Mouse (Mus musculus): ENCODE results near the gene Gata1. TPM values are rescaled to one million over a fixed set of nuclear protein-coding genes. Genes with fewer than 3 reads are reported as not detected.
"Not testable (repeated sequence)": the region's sequence is repeated elsewhere in the genome, so short reads cannot be mapped to it uniquely, and the experiment has no call there.

The Gata1 gene
- polyA plus RNA-seq (2014; fragmentation: Nextera tagmentation; extraction: Ambion mirVana): 0.86 and 1.4 TPM in 2 replicates

DNA sequence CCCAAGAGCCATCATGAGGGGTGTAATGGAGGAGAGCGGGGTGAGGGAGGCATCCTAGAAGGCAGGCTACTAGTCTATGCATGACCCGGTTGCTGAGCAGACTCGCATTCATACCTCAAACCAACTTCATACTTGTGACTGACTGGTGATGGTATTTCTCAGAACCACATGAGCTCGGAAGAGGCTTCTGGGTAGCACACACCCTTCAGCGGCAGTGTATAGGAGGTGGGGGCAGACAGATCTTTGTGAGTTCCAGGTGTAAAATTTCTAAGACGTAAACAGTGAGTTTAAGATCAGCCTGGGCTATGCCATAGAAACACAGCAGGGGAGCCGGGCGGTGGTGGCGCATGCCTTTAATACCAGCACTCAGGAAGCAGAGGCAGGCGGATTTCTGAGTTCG lies at the start of gene Gata1:
Gene Gata1, minus strand, starts transcription at position 180 of the 400 bp plus-strand sequence.
- ATAC-seq (ENCODE audit: low read depth) (no peak), DNase-seq (ENCODE audit: low spot score) (no peak)
- Histone ChIP-seq H3K4me3 (ENCODE audit: low read depth, low read length) (no peak within 1 kb of the TSS), H3K27me3 (replicated peaks; ENCODE audit: control insufficient read depth, insufficient read depth, low read length) (no peaks in the 10 kb centered on the region), H3K9ac (ENCODE audit: low read depth, low read length) (no peak within 1 kb of the TSS), H3K36me3 (ENCODE audit: control insufficient read depth, insufficient read depth, low read length) (no peaks in the 10 kb centered on the region), H3K27ac (replicated peaks; ENCODE audit: low read depth, low read length) (no peak within 1 kb of the TSS), H3K4me1 (ENCODE audit: control insufficient read depth, insufficient read depth, low read length) (no peaks in the 10 kb centered on the region), H3K9me3 (ENCODE audit: control insufficient read depth, low read length) (no peaks in the 10 kb centered on the region), H3K4me2 (ENCODE audit: low read depth, low read length) (no peak within 1 kb of the TSS)
- 87% methylated on average over 11 of the region's 11 CpGs for WGBS

DNA sequence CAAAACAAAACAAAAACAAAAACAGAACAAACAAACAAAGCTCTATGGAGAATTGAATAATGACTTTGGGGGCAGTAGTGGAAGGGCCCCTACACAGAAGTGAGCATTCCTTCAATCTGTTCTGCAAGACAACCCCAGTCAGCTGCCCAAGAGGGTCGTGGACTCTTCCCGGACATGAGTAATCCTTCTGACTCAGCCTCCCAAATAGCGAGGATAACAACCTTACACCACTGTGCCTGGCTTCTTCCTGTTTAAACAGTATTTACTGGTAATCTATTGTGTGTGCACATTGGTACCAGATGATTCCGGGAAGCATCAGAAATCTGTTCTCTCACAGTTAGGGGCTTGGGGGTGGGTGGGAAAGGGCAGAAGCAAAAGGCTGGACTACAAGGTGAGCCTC lies 48.9 kb upstream of the Gata1 start:
- Histone ChIP-seq H3K27ac (replicated peaks; ENCODE audit: low read depth, low read length) (no peak overlapping the region), H3K36me3 (ENCODE audit: control insufficient read depth, insufficient read depth, low read length) (no peaks in the 10 kb centered on the region), H3K4me1 (ENCODE audit: control insufficient read depth, insufficient read depth, low read length) (no peaks in the 10 kb centered on the region), H3K9ac (ENCODE audit: low read depth, low read length) (no peak overlapping the region), H3K4me2 (ENCODE audit: low read depth, low read length) (no peak overlapping the region), H3K4me3 (ENCODE audit: low read depth, low read length) (no peak overlapping the region), H3K9me3 (ENCODE audit: control insufficient read depth, low read length) (no peaks in the 10 kb centered on the region), H3K27me3 (replicated peaks; ENCODE audit: control insufficient read depth, insufficient read depth, low read length) (no peaks in the 10 kb centered on the region)
- 67% methylated on average over 4 of the region's 4 CpGs for WGBS
- DNase-seq (ENCODE audit: low spot score) (no peak), ATAC-seq (ENCODE audit: low read depth) (no peak)

DNA sequence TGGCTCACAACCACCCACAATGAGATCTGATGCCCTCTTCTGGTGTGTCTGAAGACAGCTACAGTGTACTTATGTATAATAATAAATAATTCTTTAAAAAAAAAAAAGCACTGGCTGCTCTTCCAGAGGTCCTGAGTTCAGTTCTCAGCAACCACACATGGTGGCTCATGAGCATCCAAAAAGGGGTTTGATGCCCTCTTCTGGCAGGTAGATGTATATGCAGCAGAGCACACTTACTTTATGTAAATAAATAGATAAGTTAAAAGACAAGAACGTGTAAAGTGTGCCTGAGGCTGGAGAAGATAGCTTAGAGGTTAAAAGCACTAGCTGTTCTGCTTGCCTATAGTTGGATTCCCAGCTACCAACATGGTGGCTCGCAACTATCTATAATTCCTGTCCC lies 46.9 kb upstream of the Gata1 start:
- Histone ChIP-seq H3K27me3 (replicated peaks; ENCODE audit: control insufficient read depth, insufficient read depth, low read length) (no peaks in the 10 kb centered on the region), H3K36me3 (ENCODE audit: control insufficient read depth, insufficient read depth, low read length) (no peaks in the 10 kb centered on the region), H3K4me3 (ENCODE audit: low read depth, low read length) (no peak overlapping the region), H3K27ac (replicated peaks; ENCODE audit: low read depth, low read length) (no peak overlapping the region), H3K4me1 (ENCODE audit: control insufficient read depth, insufficient read depth, low read length) (no peaks in the 10 kb centered on the region), H3K4me2 (ENCODE audit: low read depth, low read length) (no peak overlapping the region), H3K9ac (ENCODE audit: low read depth, low read length) (no peak overlapping the region), H3K9me3 (ENCODE audit: control insufficient read depth, low read length) (no peaks in the 10 kb centered on the region)
- ATAC-seq (ENCODE audit: low read depth) (no peak), DNase-seq (ENCODE audit: low spot score) (no peak)
- WGBS: 73% methylated on average over 2 of the region's 2 CpGs

DNA sequence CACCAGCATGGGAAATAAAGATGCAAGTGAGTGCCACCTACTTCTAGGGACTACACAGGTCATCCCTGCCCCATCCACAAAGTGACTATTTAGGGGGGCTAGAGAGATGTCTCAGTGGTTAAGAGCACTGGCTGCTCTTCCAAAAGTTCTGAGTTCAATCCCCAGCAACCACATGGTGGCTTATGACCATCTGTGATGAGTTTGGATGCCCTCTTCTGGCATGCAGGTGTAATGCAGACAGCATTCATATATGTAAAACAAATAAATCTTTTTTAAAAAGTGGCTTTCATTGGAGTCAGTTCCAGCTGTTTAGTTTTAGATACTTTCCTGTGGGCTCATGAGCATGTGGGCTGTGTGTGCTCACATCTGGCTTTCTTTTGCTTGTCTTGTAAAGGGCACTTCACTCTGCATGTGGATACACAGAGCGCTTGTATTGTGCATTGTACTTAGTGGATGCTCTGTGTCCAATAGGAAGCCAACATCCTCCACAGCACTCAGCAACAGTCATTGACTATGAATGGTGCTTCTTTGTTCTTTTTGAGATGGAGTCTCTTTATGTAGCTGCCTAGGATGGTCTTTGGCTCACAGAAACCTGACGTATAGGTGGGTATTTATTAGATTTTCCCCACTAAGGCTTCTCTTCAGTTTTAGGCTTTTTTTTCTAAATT lies 42.4 kb upstream of the Gata1 start:
- ATAC-seq (ENCODE audit: low read depth): no peak
- no peaks in the 10 kb centered on the region for H3K9me3 ChIP-seq (ENCODE audit: control insufficient read depth, low read length)
- H3K9ac ChIP-seq (ENCODE audit: low read depth, low read length): no peak overlapping the region
- H3K27ac ChIP-seq (replicated peaks; ENCODE audit: low read depth, low read length): no peak overlapping the region
- H3K36me3 ChIP-seq (ENCODE audit: control insufficient read depth, insufficient read depth, low read length): no peaks in the 10 kb centered on the region
- H3K4me3 ChIP-seq (ENCODE audit: low read depth, low read length): no peak overlapping the region
- no peak for DNase-seq (ENCODE audit: low spot score)
- WGBS: 79% methylated on average over 2 of the region's 2 CpGs
- no peak overlapping the region for H3K4me2 ChIP-seq (ENCODE audit: low read depth, low read length)
- no peaks in the 10 kb centered on the region for H3K4me1 ChIP-seq (ENCODE audit: control insufficient read depth, insufficient read depth, low read length)
- H3K27me3 ChIP-seq (replicated peaks; ENCODE audit: control insufficient read depth, insufficient read depth, low read length): no peaks in the 10 kb centered on the region

DNA sequence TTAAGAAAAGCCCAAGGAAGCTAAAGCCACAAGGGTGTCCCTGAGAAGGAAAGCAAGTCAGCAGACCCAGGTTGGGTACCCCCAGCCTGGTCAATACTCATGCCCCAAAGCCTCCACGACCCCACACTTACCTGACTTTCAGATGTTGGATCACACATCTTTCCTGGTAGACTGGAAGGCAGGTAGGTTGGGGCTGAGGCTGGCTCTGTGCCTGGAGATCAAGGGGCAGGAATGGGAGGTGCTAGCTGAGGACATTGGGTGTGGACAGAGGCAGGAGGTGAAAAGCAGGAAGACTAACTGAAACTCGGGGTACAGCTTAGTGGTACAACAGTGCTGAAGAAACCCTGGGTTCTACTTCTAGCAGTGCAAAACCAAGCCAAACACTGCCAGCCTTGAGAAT lies 40.4 kb upstream of the Gata1 start, which contains the start of gene Glod5:
Gene Glod5, minus strand, starts transcription at position 207 of the 400 bp plus-strand sequence.
- H3K4me2 ChIP-seq (ENCODE audit: low read depth, low read length): no peak within 1 kb of the TSS
- 71% methylated on average over 2 of the region's 2 CpGs for WGBS

DNA sequence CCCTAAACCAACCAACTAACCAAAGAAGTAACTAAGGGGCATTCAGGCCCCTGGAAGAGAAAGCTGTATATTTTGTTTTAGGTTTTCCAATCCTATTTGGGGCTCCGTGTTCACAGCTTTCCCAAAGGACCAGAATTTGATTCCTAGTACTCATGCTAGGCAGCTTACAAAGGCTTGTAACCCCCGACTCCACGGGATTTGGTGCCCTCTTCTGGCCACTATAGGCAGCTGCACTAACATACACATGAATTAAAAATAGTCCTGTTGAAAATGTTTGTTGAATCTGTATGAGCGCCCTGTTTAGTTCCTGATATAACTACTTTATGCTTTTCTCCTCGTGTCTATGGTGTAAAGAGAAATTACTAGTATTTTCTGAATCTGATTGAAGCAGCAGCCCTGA lies 39.3 kb upstream of the Gata1 start:
- WGBS: 9% methylated on average over 5 of the region's 5 CpGs
- no peak for ATAC-seq (ENCODE audit: low read depth)
- H3K9ac ChIP-seq (ENCODE audit: low read depth, low read length): no peak overlapping the region
- no peaks in the 10 kb centered on the region for H3K9me3 ChIP-seq (ENCODE audit: control insufficient read depth, low read length)
- H3K4me2 ChIP-seq (ENCODE audit: low read depth, low read length): no peak overlapping the region
- H3K4me1 ChIP-seq (ENCODE audit: control insufficient read depth, insufficient read depth, low read length): no peaks in the 10 kb centered on the region
- no peak overlapping the region for H3K27ac ChIP-seq (replicated peaks; ENCODE audit: low read depth, low read length)
- DNase-seq (ENCODE audit: low spot score): peak; percentile 51
- no peaks in the 10 kb centered on the region for H3K36me3 ChIP-seq (ENCODE audit: control insufficient read depth, insufficient read depth, low read length)
- no peaks in the 10 kb centered on the region for H3K27me3 ChIP-seq (replicated peaks; ENCODE audit: control insufficient read depth, insufficient read depth, low read length)
- H3K4me3 ChIP-seq (ENCODE audit: low read depth, low read length): no peak overlapping the region

More for the DNA sequence above, 40.4 kb upstream of the Gata1 start, which contains the start of gene Glod5:
- DNase-seq (ENCODE audit: low spot score) (no peak), ATAC-seq (ENCODE audit: low read depth) (no peak)
- no peak within 1 kb of the TSS for H3K9ac ChIP-seq (ENCODE audit: low read depth, low read length)
- no peak within 1 kb of the TSS for H3K27ac ChIP-seq (replicated peaks; ENCODE audit: low read depth, low read length)
- H3K4me3 ChIP-seq (ENCODE audit: low read depth, low read length): no peak within 1 kb of the TSS
- H3K9me3 ChIP-seq (ENCODE audit: control insufficient read depth, low read length): no peaks in the 10 kb centered on the region
- no peaks in the 10 kb centered on the region for H3K36me3 ChIP-seq (ENCODE audit: control insufficient read depth, insufficient read depth, low read length)
- H3K4me1 ChIP-seq (ENCODE audit: control insufficient read depth, insufficient read depth, low read length): no peaks in the 10 kb centered on the region
- no peaks in the 10 kb centered on the region for H3K27me3 ChIP-seq (replicated peaks; ENCODE audit: control insufficient read depth, insufficient read depth, low read length)

DNA sequence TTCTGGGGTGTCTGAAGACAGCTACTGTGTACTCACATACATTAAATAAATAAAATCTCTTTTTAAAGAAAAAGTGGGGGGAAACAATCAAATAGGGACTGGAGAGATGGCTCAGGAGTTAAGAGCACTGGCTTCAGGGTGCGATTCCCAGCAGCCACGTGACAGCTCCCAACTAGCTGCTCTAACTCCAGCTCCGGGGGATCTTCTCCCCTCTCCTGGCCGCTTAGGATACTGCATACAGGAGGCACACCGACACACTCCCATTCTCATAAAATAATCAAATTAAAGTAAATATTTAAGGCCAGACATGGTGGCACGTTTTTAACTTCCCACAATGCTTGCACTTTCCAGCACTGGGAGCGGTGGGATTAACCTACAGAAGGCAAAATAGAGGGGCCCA lies 37.8 kb upstream of the Gata1 start:
- H3K36me3 ChIP-seq (ENCODE audit: control insufficient read depth, insufficient read depth, low read length); ATAC-seq (ENCODE audit: low read depth); H3K27me3 ChIP-seq (replicated peaks; ENCODE audit: control insufficient read depth, insufficient read depth, low read length); H3K9me3 ChIP-seq (ENCODE audit: control insufficient read depth, low read length); H3K4me3 ChIP-seq (ENCODE audit: low read depth, low read length); H3K4me2 ChIP-seq (ENCODE audit: low read depth, low read length); H3K4me1 ChIP-seq (ENCODE audit: control insufficient read depth, insufficient read depth, low read length); H3K9ac ChIP-seq (ENCODE audit: low read depth, low read length); DNase-seq (ENCODE audit: low spot score); H3K27ac ChIP-seq (replicated peaks; ENCODE audit: low read depth, low read length): not testable (repeated sequence)
- 37% methylated on average over 7 of the region's 7 CpGs for WGBS

DNA sequence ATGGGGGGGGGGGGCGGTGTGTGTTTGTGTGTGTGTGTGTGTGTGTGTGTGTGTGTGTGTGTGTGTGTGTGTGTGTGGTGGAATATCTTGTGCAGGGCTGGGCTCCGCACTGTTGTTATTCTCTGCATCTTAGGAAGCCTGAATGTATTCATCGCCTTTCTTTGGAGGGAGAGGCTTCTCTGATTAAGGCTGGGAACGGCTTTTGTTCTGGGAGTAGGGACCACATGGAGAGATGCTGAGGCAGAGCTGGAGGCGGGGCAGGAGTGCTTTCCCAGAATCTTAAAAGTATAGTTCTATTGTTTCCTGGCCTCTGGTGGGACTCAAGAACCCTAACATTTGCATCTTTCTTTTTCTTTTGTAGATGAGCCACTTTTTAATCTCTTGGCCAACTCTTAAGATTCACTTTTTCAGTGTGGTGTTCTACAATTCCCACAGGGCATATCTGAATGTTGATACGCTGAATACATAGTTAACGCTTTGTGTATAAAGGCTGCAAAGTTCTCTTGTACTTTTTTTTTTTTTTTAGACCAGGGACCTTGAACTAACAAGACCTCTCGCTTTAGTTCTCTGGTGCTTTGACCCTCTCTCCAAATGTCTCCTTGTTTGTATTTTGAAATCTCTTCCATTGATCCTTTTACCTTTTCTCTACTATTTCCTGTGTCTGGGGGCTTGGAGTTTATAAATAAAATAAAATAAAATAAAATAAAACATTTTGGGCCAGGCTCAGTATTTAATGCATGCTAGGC lies 35.9 kb upstream of the Gata1 start:
- 33% methylated on average over 7 of the region's 8 CpGs for WGBS
- no peak overlapping the region for H3K4me2 ChIP-seq (ENCODE audit: low read depth, low read length)
- H3K9me3 ChIP-seq (ENCODE audit: control insufficient read depth, low read length): no peaks in the 10 kb centered on the region
- H3K27ac ChIP-seq (replicated peaks; ENCODE audit: low read depth, low read length): no peak overlapping the region
- no peaks in the 10 kb centered on the region for H3K27me3 ChIP-seq (replicated peaks; ENCODE audit: control insufficient read depth, insufficient read depth, low read length)
- no peak overlapping the region for H3K9ac ChIP-seq (ENCODE audit: low read depth, low read length)
- no peak overlapping the region for H3K4me3 ChIP-seq (ENCODE audit: low read depth, low read length)
- H3K36me3 ChIP-seq (ENCODE audit: control insufficient read depth, insufficient read depth, low read length): no peaks in the 10 kb centered on the region
- ATAC-seq (ENCODE audit: low read depth) (no peak), DNase-seq (ENCODE audit: low spot score) (no peak)
- H3K4me1 ChIP-seq (ENCODE audit: control insufficient read depth, insufficient read depth, low read length): no peaks in the 10 kb centered on the region

DNA sequence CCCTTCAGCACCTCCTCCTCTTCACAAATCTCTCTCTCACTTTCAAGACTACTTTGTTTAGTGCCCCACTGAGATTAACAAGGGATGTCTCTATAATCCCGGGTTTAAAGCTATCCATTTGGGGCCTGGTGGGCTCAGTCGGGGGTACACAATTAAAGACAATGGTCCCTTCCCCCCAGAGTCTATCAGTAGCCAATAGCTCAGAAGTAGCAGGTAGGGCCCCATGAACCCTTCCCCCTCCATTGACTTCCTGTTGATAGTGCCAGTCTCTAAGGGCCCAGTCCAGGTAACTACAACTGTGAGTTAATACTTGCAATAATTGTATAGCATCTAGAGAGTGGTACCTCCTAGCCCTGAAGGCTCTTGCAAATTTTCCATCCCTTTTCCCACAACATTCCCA lies 35.3 kb upstream of the Gata1 start:
- no peaks in the 10 kb centered on the region for H3K36me3 ChIP-seq (ENCODE audit: control insufficient read depth, insufficient read depth, low read length)
- 24% methylated on average over 2 of the region's 2 CpGs for WGBS
- H3K4me1 ChIP-seq (ENCODE audit: control insufficient read depth, insufficient read depth, low read length): no peaks in the 10 kb centered on the region
- H3K27ac ChIP-seq (replicated peaks; ENCODE audit: low read depth, low read length): no peak overlapping the region
- no peaks in the 10 kb centered on the region for H3K9me3 ChIP-seq (ENCODE audit: control insufficient read depth, low read length)
- no peak overlapping the region for H3K4me2 ChIP-seq (ENCODE audit: low read depth, low read length)
- DNase-seq (ENCODE audit: low spot score) (no peak), ATAC-seq (ENCODE audit: low read depth) (no peak)
- no peak overlapping the region for H3K9ac ChIP-seq (ENCODE audit: low read depth, low read length)
- no peaks in the 10 kb centered on the region for H3K27me3 ChIP-seq (replicated peaks; ENCODE audit: control insufficient read depth, insufficient read depth, low read length)
- H3K4me3 ChIP-seq (ENCODE audit: low read depth, low read length): no peak overlapping the region
